Mouse (Mus musculus) erythroid progenitor cell, adult 5-6 weeks (primary cell): ENCODE results near the gene Tap1. TPM values are rescaled to one million over a fixed set of nuclear protein-coding genes. Genes with fewer than 3 reads are reported as not detected.
"Not testable (repeated sequence)": the region's sequence is repeated elsewhere in the genome, so short reads cannot be mapped to it uniquely, and the experiment has no call there.

Experiments used
- ATAC-seq: replicated peaks from 2 replicates; pipeline ENCODE4 v1.8.0; 2016; ENCODE audit warnings: moderate number of reproducible peaks, mild to moderate bottlenecking, moderate TSS enrichment, inconsistent platforms; ENCODE audit not compliant: poor library complexity, low FRiP score, severe bottlenecking
- total RNA-seq, 2 experiments: library from RNA; stranded (forward) in 1 of 2; stranded (reverse) in 1 of 2; fragments of 150-400 nt in 1 of 2; fragments of 186-747, 209-891 nt in 1 of 2; gene quantifications; 2 replicates each; pipeline versions ENCODE4 v1.2.3 to v1.2.4; 2015 to 2017; ENCODE audit warnings: low replicate concordance in 2 of 2

The Tap1 gene
- total RNA-seq, 2 experiments from 2014 or later = 21.0 to 21.6 TPM

DNA sequence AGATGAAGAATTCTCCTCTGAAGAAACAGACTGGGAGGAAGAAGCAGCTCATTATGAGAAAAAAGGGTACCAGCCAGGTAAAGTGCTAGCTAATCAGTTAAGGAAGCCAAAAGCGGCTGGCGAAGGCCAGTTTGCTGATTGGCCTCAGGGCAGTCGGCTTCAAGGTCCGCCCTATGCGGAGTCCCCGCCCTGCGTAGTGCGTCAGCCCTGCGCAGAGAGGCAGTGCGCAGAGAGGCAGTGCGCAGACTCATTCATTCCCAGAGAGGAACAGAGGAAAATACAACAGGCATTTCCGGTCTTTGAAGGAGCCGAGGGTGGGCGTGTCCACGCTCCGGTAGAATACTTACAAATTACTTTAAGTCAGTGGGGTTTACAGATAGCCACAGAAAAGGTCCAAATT is 33.0 kb downstream of the Tap1 start:
- not testable (repeated sequence) for ATAC-seq

DNA sequence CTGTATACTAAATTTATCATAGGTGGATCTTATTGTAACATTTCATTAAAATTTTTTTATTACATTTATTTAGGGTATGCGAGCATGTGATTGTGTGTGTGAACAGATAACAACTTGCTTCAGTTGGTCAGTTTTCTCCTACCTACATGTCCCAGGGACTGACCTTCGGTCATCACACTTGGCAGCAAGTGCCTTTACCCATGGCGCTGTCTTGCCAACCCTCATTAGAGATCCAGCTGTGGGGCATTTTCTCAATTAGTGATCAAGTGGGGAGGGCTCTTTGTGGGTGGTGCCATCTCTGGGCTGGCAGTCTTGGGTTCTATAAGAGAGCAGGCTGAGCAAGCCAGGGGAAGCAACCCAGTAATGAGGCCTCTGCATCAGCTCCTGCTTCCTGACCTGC is 37.5 kb downstream of the Tap1 start:
- ATAC-seq = no peak

DNA sequence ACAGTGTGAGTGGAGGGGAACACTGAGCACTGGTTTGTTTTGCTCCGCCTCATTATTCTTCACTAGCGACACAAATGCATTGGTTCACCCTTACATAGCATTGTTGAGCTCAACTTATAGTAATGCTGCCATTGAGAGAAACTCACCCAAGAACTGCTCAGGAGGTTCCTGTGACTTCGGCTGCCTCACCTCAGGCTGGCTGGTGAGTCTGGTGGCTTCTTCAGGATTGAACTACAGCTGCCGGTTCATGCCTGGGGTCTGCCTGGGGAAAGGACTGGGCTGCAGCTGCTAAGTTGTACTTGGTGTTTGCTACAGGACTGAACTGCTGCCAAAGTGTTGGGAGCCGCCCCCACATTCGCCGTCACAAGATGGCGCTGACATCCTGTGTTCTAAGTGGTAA is 38.1 kb downstream of the Tap1 start:
- no peak for ATAC-seq

DNA sequence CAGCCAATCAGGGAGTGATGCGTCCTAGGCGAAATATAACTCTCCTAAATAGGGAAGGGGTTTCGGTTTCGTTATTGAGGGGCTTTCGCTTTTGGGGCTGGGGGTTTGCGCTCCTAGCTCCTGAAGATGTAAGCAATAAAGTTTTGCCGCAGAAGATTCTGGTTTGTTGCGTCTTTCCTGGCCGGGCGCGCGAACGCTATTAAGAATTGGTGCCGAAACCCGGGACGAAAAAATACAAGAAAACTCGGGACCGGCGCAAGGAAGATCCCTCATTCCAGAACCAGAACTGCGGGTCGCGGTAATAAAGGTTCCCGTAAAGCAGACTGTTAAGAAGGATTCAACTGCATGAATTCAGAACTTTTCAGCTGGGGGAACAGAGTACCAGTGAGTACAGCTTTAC is 38.6 kb downstream of the Tap1 start:
- ATAC-seq = not testable (repeated sequence)

DNA sequence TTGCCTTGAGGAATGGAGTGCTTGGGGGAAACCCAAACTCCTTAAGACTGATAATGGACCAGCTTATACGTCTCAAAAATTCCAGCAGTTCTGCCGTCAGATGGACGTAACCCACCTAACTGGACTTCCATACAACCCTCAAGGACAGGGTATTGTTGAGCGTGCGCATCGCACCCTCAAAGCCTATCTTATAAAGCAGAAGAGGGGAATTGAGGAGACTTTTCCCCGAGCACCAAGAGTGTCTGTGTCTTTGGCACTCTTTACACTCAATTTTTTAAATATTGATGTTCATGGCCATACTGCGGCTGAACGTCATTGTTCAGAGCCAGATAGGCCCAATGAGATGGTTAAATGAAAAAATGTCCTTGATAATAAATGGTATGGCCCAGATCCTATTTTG is 43.6 kb downstream of the Tap1 start:
- ATAC-seq = not testable (repeated sequence)

DNA sequence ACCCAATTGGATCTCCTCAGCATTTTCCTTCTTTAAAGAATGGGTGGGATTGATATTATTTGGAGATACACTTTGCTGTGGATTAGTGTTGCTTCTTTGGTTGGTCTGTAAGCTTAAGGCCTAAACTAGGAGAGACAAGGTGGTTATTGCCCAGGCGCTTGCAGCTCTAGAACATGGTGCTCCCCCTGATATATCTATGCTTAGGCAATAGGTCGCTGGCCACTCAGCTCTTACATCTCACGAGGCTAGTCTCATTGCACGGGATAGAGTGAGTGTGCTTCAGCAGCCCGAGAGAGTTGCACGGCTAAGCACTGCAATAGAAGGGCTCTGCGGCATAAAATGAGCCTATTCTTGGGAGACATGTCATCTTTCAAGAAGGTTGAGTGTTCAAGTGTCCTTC is 44.7 kb downstream of the Tap1 start:
- not testable (repeated sequence) for ATAC-seq

DNA sequence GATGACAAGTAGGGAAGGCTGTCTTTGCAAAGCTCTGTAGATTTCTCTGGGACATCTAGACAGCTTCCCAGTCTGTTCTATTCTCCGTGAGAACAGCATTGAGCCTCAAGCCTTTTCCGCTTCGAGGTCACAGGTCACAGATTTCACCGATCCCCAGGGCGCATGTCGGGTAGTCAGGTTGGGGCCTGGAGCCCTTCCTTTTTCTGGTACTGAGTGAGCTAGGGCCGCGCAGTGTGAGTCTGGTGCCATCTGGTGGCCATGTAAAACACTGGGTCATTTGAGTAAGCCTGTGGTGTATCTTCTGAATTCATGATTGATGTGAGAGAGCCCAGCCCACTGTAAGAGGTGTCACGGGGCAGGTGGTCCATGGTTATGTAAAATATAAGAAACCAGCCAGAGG is 47.6 kb downstream of the Tap1 start:
- ATAC-seq = peak; percentile 63; the same call in 1 of the 2 replicates

DNA sequence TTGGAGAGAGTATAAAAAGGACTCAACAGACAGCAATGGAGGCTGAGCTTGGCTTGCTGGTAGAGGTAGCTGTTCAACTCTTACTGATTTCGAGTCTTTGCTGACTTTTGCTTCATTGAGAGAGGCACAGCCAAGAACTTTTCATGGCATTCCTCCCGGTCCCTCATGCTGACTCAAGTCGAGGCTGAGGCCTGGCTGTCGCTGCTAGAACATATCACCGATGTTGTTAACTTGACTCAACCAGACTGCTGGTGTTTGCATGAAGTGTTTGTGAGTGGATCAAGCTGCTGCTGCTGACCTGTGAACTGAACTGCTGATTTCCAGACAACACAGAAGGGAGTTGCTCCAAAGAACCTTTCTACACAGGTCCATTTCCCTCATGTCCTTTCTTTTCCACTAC is 49.3 kb downstream of the Tap1 start:
- no peak for ATAC-seq

DNA sequence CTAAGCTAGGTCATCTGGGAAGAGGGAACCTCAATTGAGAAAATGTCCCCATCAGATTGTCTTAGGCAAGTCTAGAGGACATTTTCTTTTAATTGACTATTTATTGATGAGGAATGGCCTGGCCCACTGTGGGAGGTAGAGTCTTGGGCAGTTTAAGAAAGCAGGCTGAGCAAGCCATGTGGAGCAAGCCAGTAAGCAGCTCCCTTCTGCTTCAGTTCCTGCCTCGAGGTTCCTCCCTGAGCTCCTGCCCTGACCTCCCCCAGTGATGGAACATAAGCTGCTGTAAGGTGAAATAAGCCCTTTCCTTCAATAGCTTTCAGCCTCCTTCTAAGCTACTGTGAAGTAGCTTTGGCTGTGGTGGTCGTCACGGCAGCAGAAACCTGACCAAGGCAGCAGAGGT is 50.4 kb downstream of the Tap1 start:
- ATAC-seq = no peak

DNA sequence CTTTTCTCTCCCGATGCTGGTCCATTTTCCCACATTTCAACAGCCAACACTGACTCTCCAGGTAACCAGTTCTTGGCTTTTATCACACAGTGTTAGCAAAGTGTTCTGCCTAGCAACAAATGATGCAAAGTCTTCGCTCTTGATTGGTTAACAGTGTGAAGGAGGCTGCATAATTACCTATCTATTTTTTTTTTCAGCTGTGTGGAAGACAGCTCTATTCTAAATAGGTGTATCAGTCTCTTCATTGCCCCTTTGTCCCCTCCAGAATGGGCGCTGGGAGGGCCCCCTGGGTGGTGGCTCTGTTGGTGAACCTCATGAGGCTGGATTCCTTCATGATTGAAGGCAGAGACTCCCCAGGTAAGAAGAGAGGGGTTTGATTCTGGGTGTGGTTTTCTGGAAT is 51.4 kb downstream of the Tap1 start, which contains the start of gene H2-Ob:
TSS of gene H2-Ob (plus strand) at position 198 of the 400 bp plus-strand sequence.
- no peak for ATAC-seq

DNA sequence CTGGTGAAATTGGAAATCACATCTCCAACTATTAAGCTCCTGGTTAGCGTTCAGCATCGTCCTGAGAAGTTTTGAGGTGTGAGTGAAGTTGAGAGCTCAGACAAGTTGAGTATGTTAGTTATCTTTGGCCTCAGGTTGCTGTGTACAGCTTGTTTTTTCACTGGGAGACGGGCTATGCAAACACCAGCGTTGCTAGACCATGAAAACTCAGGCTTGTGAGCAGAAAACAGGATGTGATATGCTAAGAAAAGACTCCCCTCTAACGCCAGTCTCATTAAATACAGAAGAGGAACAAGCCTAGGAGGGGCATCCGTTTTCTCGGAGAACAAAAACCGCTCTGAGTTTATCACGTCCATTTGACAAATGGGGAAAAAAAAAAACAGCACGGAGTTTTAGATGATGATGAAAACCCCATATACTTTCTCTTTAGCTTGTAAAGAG is 52.3 kb downstream of the Tap1 start:
- no peak for ATAC-seq

DNA sequence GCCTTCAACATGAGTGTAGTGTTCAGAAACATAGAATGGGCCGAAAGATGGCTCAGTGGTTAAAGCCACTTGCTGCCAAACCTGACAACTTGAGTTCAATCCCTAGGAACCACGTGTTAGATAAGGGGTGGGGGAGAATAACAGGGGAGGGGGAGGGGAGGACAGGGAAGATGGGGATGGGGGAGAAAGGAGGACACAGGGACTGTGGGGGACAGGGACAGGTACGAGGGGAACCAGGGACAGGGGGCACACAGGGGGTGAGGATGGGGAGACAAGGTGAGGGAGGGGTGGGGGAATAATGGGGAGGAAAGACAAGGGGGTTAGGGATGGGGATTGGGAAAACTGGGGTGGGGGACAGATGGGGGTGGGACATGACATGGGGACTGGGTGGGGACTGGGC is 53.0 kb downstream of the Tap1 start:
- no peak for ATAC-seq

DNA sequence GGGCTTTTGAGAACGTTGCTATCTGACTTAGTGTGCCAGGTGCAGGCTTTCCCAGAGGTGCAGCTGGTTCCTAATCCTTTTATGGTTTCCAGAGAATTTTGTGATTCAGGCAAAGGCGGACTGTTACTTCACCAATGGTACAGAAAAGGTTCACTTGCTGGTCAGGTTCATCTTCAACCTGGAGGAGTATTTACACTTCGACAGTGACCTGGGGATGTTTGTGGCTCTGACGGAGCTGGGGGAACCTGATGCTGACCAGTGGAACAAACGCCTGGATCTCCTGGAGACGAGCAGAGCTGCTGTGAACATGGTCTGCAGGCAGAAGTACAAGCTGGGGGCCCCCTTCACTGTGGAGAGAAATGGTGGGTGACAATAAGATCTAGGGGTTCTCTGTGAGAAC is 53.6 kb downstream of the Tap1 start:
- ATAC-seq = no peak

DNA sequence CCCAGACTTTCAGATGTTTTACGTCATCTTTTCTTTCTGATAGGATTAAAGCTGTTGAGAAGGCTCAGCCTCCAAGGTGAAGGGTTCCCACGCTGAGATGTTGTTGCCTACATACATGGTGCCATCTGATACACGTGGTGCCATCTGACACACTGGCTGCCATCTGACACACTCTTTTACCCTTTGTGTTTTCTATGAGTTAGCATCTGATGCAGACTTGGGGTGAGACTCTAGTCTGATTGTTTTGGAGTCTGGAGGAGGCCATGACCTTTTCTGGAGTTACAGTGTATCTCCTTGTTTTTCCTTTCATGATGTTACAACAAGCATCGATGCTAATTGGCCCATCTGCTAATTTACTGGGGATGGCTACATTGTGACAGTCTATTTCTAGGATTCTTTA is 57.3 kb downstream of the Tap1 start:
- no peak for ATAC-seq

Other genes with a start within 250 kb of the Tap1 start
- 52.0 and 68.1 TPM in 2 replicates for gene Pfdn6, start 247.2 kb upstream of the Tap1 start, total RNA-seq (2015; ENCODE audit: low replicate concordance)
- 40.0 and 109 TPM in 2 replicates for gene Pfdn6, start 247.2 kb upstream of the Tap1 start, total RNA-seq (2017; ENCODE audit: low replicate concordance)
- 3.6 and 11.3 TPM in 2 replicates for gene Wdr46, start 246.9 kb upstream of the Tap1 start, total RNA-seq (2015; ENCODE audit: low replicate concordance)
- gene Wdr46, start 246.9 kb upstream of the Tap1 start, total RNA-seq (2017; ENCODE audit: low replicate concordance) = 4.6 and 8.2 TPM in 2 replicates
- gene B3galt4, start 236.1 kb upstream of the Tap1 start, total RNA-seq (2015; ENCODE audit: low replicate concordance) = not detected in 2 replicates
- 0.26 and 2.8 TPM in 2 replicates for gene B3galt4, start 236.1 kb upstream of the Tap1 start, total RNA-seq (2017; ENCODE audit: low replicate concordance)
- gene Vps52, start 231.7 kb upstream of the Tap1 start, total RNA-seq (2015; ENCODE audit: low replicate concordance) = 8.0 and 18.4 TPM in 2 replicates
- 11.5 and 17.8 TPM in 2 replicates for gene Vps52, start 231.7 kb upstream of the Tap1 start, total RNA-seq (2017; ENCODE audit: low replicate concordance)
- gene Rps18, start 231.6 kb upstream of the Tap1 start, total RNA-seq (2015; ENCODE audit: low replicate concordance) = 779 and 808 TPM in 2 replicates
- gene Rps18, start 231.6 kb upstream of the Tap1 start, total RNA-seq (2017; ENCODE audit: low replicate concordance) = 194 and 380 TPM in 2 replicates
- gene H2-K1, start 187.2 kb upstream of the Tap1 start, total RNA-seq (2015; ENCODE audit: low replicate concordance) = 315 and 400 TPM in 2 replicates
- gene H2-K1, start 187.2 kb upstream of the Tap1 start, total RNA-seq (2017; ENCODE audit: low replicate concordance) = 167 and 182 TPM in 2 replicates
- gene Ring1, start 162.9 kb upstream of the Tap1 start, total RNA-seq (2015; ENCODE audit: low replicate concordance) = 1.3 and 2.5 TPM in 2 replicates
- gene Ring1, start 162.9 kb upstream of the Tap1 start, total RNA-seq (2017; ENCODE audit: low replicate concordance) = 1.9 and 2.0 TPM in 2 replicates
- gene H2-Ke6, start 159.5 kb upstream of the Tap1 start, total RNA-seq (2015; ENCODE audit: low replicate concordance) = 40.4 and 50.3 TPM in 2 replicates
- 10.8 and 14.9 TPM in 2 replicates for gene H2-Ke6, start 159.5 kb upstream of the Tap1 start, total RNA-seq (2017; ENCODE audit: low replicate concordance)
- gene Slc39a7, start 155.9 kb upstream of the Tap1 start, total RNA-seq (2015; ENCODE audit: low replicate concordance) = 2.5 and 8.6 TPM in 2 replicates
- 18.9 and 20.7 TPM in 2 replicates for gene Slc39a7, start 155.9 kb upstream of the Tap1 start, total RNA-seq (2017; ENCODE audit: low replicate concordance)
- gene Rxrb, start 155.7 kb upstream of the Tap1 start, total RNA-seq (2015; ENCODE audit: low replicate concordance) = 5.4 and 8.4 TPM in 2 replicates
- 11.5 and 14.5 TPM in 2 replicates for gene Rxrb, start 155.7 kb upstream of the Tap1 start, total RNA-seq (2017; ENCODE audit: low replicate concordance)
- 0.36 and 0.42 TPM in 2 replicates for gene Col11a2, start 148.1 kb upstream of the Tap1 start, total RNA-seq (2015; ENCODE audit: low replicate concordance)
- 2.1 and 2.9 TPM in 2 replicates for gene Col11a2, start 148.1 kb upstream of the Tap1 start, total RNA-seq (2017; ENCODE audit: low replicate concordance)
- not detected in 2 replicates for gene H2-Oa, start 95.2 kb upstream of the Tap1 start, total RNA-seq (2015; ENCODE audit: low replicate concordance)
- 0.39 and 1.5 TPM in 2 replicates for gene H2-Oa, start 95.2 kb upstream of the Tap1 start, total RNA-seq (2017; ENCODE audit: low replicate concordance)
- gene H2-DMa, start 68.0 kb upstream of the Tap1 start, total RNA-seq (2015; ENCODE audit: low replicate concordance) = 14.4 and 17.2 TPM in 2 replicates
- gene H2-DMa, start 68.0 kb upstream of the Tap1 start, total RNA-seq (2017; ENCODE audit: low replicate concordance) = 12.3 and 20.4 TPM in 2 replicates
- gene Brd2, start 64.9 kb upstream of the Tap1 start, total RNA-seq (2015; ENCODE audit: low replicate concordance) = 199 and 208 TPM in 2 replicates
- gene Brd2, start 64.9 kb upstream of the Tap1 start, total RNA-seq (2017; ENCODE audit: low replicate concordance) = 191 and 208 TPM in 2 replicates
- gene H2-DMb2, start 44.2 kb upstream of the Tap1 start, total RNA-seq (2015; ENCODE audit: low replicate concordance) = 3.2 and 4.6 TPM in 2 replicates
- gene H2-DMb2, start 44.2 kb upstream of the Tap1 start, total RNA-seq (2017; ENCODE audit: low replicate concordance) = 2.0 and 2.8 TPM in 2 replicates
- gene H2-DMb1, start 34.5 kb upstream of the Tap1 start, total RNA-seq (2015; ENCODE audit: low replicate concordance) = 18.0 and 34.8 TPM in 2 replicates
- 3.9 and 23.1 TPM in 2 replicates for gene H2-DMb1, start 34.5 kb upstream of the Tap1 start, total RNA-seq (2017; ENCODE audit: low replicate concordance)
- gene Psmb9, start 211 bp downstream of the Tap1 start, total RNA-seq (2015; ENCODE audit: low replicate concordance) = 23.5 and 39.3 TPM in 2 replicates
- 21.3 and 36.5 TPM in 2 replicates for gene Psmb9, start 211 bp downstream of the Tap1 start, total RNA-seq (2017; ENCODE audit: low replicate concordance)
- gene Psmb8, start 10.2 kb downstream of the Tap1 start, total RNA-seq (2015; ENCODE audit: low replicate concordance) = 38.1 and 68.1 TPM in 2 replicates
- gene Psmb8, start 10.2 kb downstream of the Tap1 start, total RNA-seq (2017; ENCODE audit: low replicate concordance) = 29.3 and 38.3 TPM in 2 replicates
- 4.7 and 6.7 TPM in 2 replicates for gene Tap2, start 16.0 kb downstream of the Tap1 start, total RNA-seq (2015; ENCODE audit: low replicate concordance)
- gene Tap2, start 16.0 kb downstream of the Tap1 start, total RNA-seq (2017; ENCODE audit: low replicate concordance) = 7.7 and 16.6 TPM in 2 replicates
- gene H2-Ob, start 51.4 kb downstream of the Tap1 start, total RNA-seq (2015; ENCODE audit: low replicate concordance) = 10.1 and 21.4 TPM in 2 replicates
- gene H2-Ob, start 51.4 kb downstream of the Tap1 start, total RNA-seq (2017; ENCODE audit: low replicate concordance) = 8.0 and 14.1 TPM in 2 replicates
- 31.9 and 96.6 TPM in 2 replicates for gene H2-Ab1, start 70.1 kb downstream of the Tap1 start, total RNA-seq (2015; ENCODE audit: low replicate concordance)
- gene H2-Ab1, start 70.1 kb downstream of the Tap1 start, total RNA-seq (2017; ENCODE audit: low replicate concordance) = 43.0 and 50.2 TPM in 2 replicates
- gene H2-Aa, start 100.3 kb downstream of the Tap1 start, total RNA-seq (2015; ENCODE audit: low replicate concordance) = 84.7 and 90.8 TPM in 2 replicates
- 26.8 and 27.5 TPM in 2 replicates for gene H2-Aa, start 100.3 kb downstream of the Tap1 start, total RNA-seq (2017; ENCODE audit: low replicate concordance)
- 7.2 and 8.4 TPM in 2 replicates for gene H2-Eb1, start 118.3 kb downstream of the Tap1 start, total RNA-seq (2015; ENCODE audit: low replicate concordance)
- 28.5 and 80.5 TPM in 2 replicates for gene H2-Eb1, start 118.3 kb downstream of the Tap1 start, total RNA-seq (2017; ENCODE audit: low replicate concordance)
- not detected in 2 replicates for gene H2-Eb2, start 138.1 kb downstream of the Tap1 start, total RNA-seq (2015; ENCODE audit: low replicate concordance)
- not detected in 2 replicates for gene H2-Eb2, start 138.1 kb downstream of the Tap1 start, total RNA-seq (2017; ENCODE audit: low replicate concordance)
- gene Btnl2, start 167.3 kb downstream of the Tap1 start, total RNA-seq (2015; ENCODE audit: low replicate concordance) = not detected in 2 replicates
- not detected in 2 replicates for gene Btnl2, start 167.3 kb downstream of the Tap1 start, total RNA-seq (2017; ENCODE audit: low replicate concordance)
- not detected in 2 replicates for gene Btnl1, start 189.6 kb downstream of the Tap1 start, total RNA-seq (2015; ENCODE audit: low replicate concordance)
- not detected in 2 replicates for gene Btnl1, start 189.6 kb downstream of the Tap1 start, total RNA-seq (2017; ENCODE audit: low replicate concordance)
- gene BC051142, start 211.3 kb downstream of the Tap1 start, total RNA-seq (2015; ENCODE audit: low replicate concordance) = not detected in 2 replicates
- not detected in 2 replicates for gene BC051142, start 211.3 kb downstream of the Tap1 start, total RNA-seq (2017; ENCODE audit: low replicate concordance)